Mouse (Mus musculus): ENCODE measurements at regions not wholly inside any gene's neighbourhood (a gene's known extent, or its start where the extent isn't known, plus 50 kb on each side); places are given as distances from the start of the nearest gene placed in this dataset.

GRCm38 (mm10) chr1:189584831-189585230, 103.1 kb downstream of the Cenpf start:
- 57% methylated on average over 3 of the region's 3 CpGs for WGBS
- Histone ChIP-seq H3K27me3 (ENCODE audit: control insufficient read depth, insufficient read depth, low read length) (no peaks in the 10 kb centered on the region), H3K27ac (ENCODE audit: low read length) (no peak overlapping the region), H3K4me1 (ENCODE audit: control insufficient read depth, insufficient read depth, low read length) (no peaks in the 10 kb centered on the region), H3K4me2 (replicated peaks; ENCODE audit: low read depth, low read length) (no peak overlapping the region), H3K9me3 (ENCODE audit: control insufficient read depth, low read depth, low read length) (no peaks in the 10 kb centered on the region), H3K9ac (replicated peaks; ENCODE audit: low read depth, low read length) (no peak overlapping the region), H3K4me3 (ENCODE audit: low read depth, low read length) (no peak overlapping the region), H3K36me3 (ENCODE audit: control insufficient read depth, insufficient read depth, low read length) (no peaks in the 10 kb centered on the region)
- ATAC-seq (ENCODE audit: insufficient number of reproducible peaks, insufficient read depth, low FRiP score, low read depth): no peak

- Histone ChIP-seq H3K36me3 (ENCODE audit: control insufficient read depth, insufficient read depth, low read length) (no peaks in the 10 kb centered on the region), H3K4me3 (ENCODE audit: low read depth, low read length) (no peak overlapping the region), H3K9ac (replicated peaks; ENCODE audit: low read depth, low read length) (no peak overlapping the region), H3K4me1 (ENCODE audit: control insufficient read depth, insufficient read depth, low read length) (no peaks in the 10 kb centered on the region), H3K4me2 (replicated peaks; ENCODE audit: low read depth, low read length) (no peak overlapping the region), H3K9me3 (ENCODE audit: control insufficient read depth, low read depth, low read length) (no peaks in the 10 kb centered on the region), H3K27ac (ENCODE audit: low read length) (no peak overlapping the region), H3K27me3 (ENCODE audit: control insufficient read depth, insufficient read depth, low read length) (no peaks in the 10 kb centered on the region)
- 77% methylated on average over 4 of the region's 4 CpGs for WGBS
- ATAC-seq (ENCODE audit: insufficient number of reproducible peaks, insufficient read depth, low FRiP score, low read depth): no peak
Measured at GRCm38 (mm10) chr1:189581427-189581826, 106.5 kb downstream of the Cenpf start.

GRCm38 (mm10) chr1:189579358-189579757, 108.5 kb downstream of the Cenpf start:
- WGBS: 66% methylated on average over 2 of the region's 2 CpGs
- H3K4me1 ChIP-seq (ENCODE audit: control insufficient read depth, insufficient read depth, low read length): no peaks in the 10 kb centered on the region
- no peaks in the 10 kb centered on the region for H3K36me3 ChIP-seq (ENCODE audit: control insufficient read depth, insufficient read depth, low read length)
- no peak overlapping the region for H3K9ac ChIP-seq (replicated peaks; ENCODE audit: low read depth, low read length)
- no peaks in the 10 kb centered on the region for H3K9me3 ChIP-seq (ENCODE audit: control insufficient read depth, low read depth, low read length)
- no peak overlapping the region for H3K4me2 ChIP-seq (replicated peaks; ENCODE audit: low read depth, low read length)
- no peak for ATAC-seq (ENCODE audit: insufficient number of reproducible peaks, insufficient read depth, low FRiP score, low read depth)
- H3K4me3 ChIP-seq (ENCODE audit: low read depth, low read length): no peak overlapping the region
- H3K27me3 ChIP-seq (ENCODE audit: control insufficient read depth, insufficient read depth, low read length): no peaks in the 10 kb centered on the region
- H3K27ac ChIP-seq (ENCODE audit: low read length): no peak overlapping the region

GRCm38 (mm10) chr1:189576311-189577002, 111.4 kb downstream of the Cenpf start:
- Histone ChIP-seq H3K36me3 (ENCODE audit: control insufficient read depth, insufficient read depth, low read length) (no peaks in the 10 kb centered on the region), H3K4me3 (ENCODE audit: low read depth, low read length) (no peak overlapping the region), H3K4me2 (replicated peaks; ENCODE audit: low read depth, low read length) (no peak overlapping the region), H3K9ac (replicated peaks; ENCODE audit: low read depth, low read length) (no peak overlapping the region), H3K9me3 (ENCODE audit: control insufficient read depth, low read depth, low read length) (no peaks in the 10 kb centered on the region), H3K27ac (ENCODE audit: low read length) (peak overlapping the region; percentile 33; the same call in 1 of the 2 replicates), H3K27me3 (ENCODE audit: control insufficient read depth, insufficient read depth, low read length) (no peaks in the 10 kb centered on the region), H3K4me1 (ENCODE audit: control insufficient read depth, insufficient read depth, low read length) (no peaks in the 10 kb centered on the region)
- WGBS: 42% methylated on average over 11 of the region's 11 CpGs
- no peak for ATAC-seq (ENCODE audit: insufficient number of reproducible peaks, insufficient read depth, low FRiP score, low read depth)

GRCm38 (mm10) chr1:189575525-189576240, 112.2 kb downstream of the Cenpf start:
- no peak for ATAC-seq (ENCODE audit: insufficient number of reproducible peaks, insufficient read depth, low FRiP score, low read depth)
- WGBS: 89% methylated on average over 10 of the region's 10 CpGs
- no peak overlapping the region for H3K27ac ChIP-seq (ENCODE audit: low read length)

GRCm38 (mm10) chr1:189566491-189566890, 121.4 kb downstream of the Cenpf start:
- no peak overlapping the region for H3K27ac ChIP-seq (ENCODE audit: low read length)
- WGBS: 25% methylated on average over 7 of the region's 7 CpGs
- no peak for ATAC-seq (ENCODE audit: insufficient number of reproducible peaks, insufficient read depth, low FRiP score, low read depth)
- H3K9ac ChIP-seq (replicated peaks; ENCODE audit: low read depth, low read length): no peak overlapping the region
- no peaks in the 10 kb centered on the region for H3K27me3 ChIP-seq (ENCODE audit: control insufficient read depth, insufficient read depth, low read length)
- no peak overlapping the region for H3K4me2 ChIP-seq (replicated peaks; ENCODE audit: low read depth, low read length)
- H3K36me3 ChIP-seq (ENCODE audit: control insufficient read depth, insufficient read depth, low read length): no peaks in the 10 kb centered on the region
- H3K4me3 ChIP-seq (ENCODE audit: low read depth, low read length): no peak overlapping the region
- H3K9me3 ChIP-seq (ENCODE audit: control insufficient read depth, low read depth, low read length): no peaks in the 10 kb centered on the region
- no peaks in the 10 kb centered on the region for H3K4me1 ChIP-seq (ENCODE audit: control insufficient read depth, insufficient read depth, low read length)

More at GRCm38 (mm10) chr1:189575525-189576240, 112.2 kb downstream of the Cenpf start:
- no peaks in the 10 kb centered on the region for H3K9me3 ChIP-seq (ENCODE audit: control insufficient read depth, low read depth, low read length)
- no peak overlapping the region for H3K9ac ChIP-seq (replicated peaks; ENCODE audit: low read depth, low read length)
- no peak overlapping the region for H3K4me2 ChIP-seq (replicated peaks; ENCODE audit: low read depth, low read length)
- no peak overlapping the region for H3K4me3 ChIP-seq (ENCODE audit: low read depth, low read length)
- no peaks in the 10 kb centered on the region for H3K27me3 ChIP-seq (ENCODE audit: control insufficient read depth, insufficient read depth, low read length)
- H3K4me1 ChIP-seq (ENCODE audit: control insufficient read depth, insufficient read depth, low read length): no peaks in the 10 kb centered on the region
- no peaks in the 10 kb centered on the region for H3K36me3 ChIP-seq (ENCODE audit: control insufficient read depth, insufficient read depth, low read length)

- no peak overlapping the region for H3K27ac ChIP-seq (ENCODE audit: low read length)
- no peaks in the 10 kb centered on the region for H3K27me3 ChIP-seq (ENCODE audit: control insufficient read depth, insufficient read depth, low read length)
- no peaks in the 10 kb centered on the region for H3K9me3 ChIP-seq (ENCODE audit: control insufficient read depth, low read depth, low read length)
- H3K4me3 ChIP-seq (ENCODE audit: low read depth, low read length): no peak overlapping the region
- H3K4me1 ChIP-seq (ENCODE audit: control insufficient read depth, insufficient read depth, low read length): 0 out of 2 replicates have a peak, but pooled peaks cover 4% of the 10 kb centered on the region
- no peak overlapping the region for H3K4me2 ChIP-seq (replicated peaks; ENCODE audit: low read depth, low read length)
- H3K9ac ChIP-seq (replicated peaks; ENCODE audit: low read depth, low read length): no peak overlapping the region
- ATAC-seq (ENCODE audit: insufficient number of reproducible peaks, insufficient read depth, low FRiP score, low read depth): no peak
- no peaks in the 10 kb centered on the region for H3K36me3 ChIP-seq (ENCODE audit: control insufficient read depth, insufficient read depth, low read length)
- 80% methylated on average over 12 of the region's 12 CpGs for WGBS
Measured at GRCm38 (mm10) chr1:189561831-189562230, 126.1 kb downstream of the Cenpf start.

- Histone ChIP-seq H3K27ac (ENCODE audit: low read length) (no peak overlapping the region), H3K36me3 (ENCODE audit: control insufficient read depth, insufficient read depth, low read length) (no peaks in the 10 kb centered on the region), H3K9ac (replicated peaks; ENCODE audit: low read depth, low read length) (no peak overlapping the region), H3K4me1 (ENCODE audit: control insufficient read depth, insufficient read depth, low read length) (0 out of 2 replicates have a peak, but pooled peaks cover 4% of the 10 kb centered on the region), H3K4me2 (replicated peaks; ENCODE audit: low read depth, low read length) (no peak overlapping the region), H3K27me3 (ENCODE audit: control insufficient read depth, insufficient read depth, low read length) (no peaks in the 10 kb centered on the region), H3K9me3 (ENCODE audit: control insufficient read depth, low read depth, low read length) (no peaks in the 10 kb centered on the region), H3K4me3 (ENCODE audit: low read depth, low read length) (no peak overlapping the region)
- no peak for ATAC-seq (ENCODE audit: insufficient number of reproducible peaks, insufficient read depth, low FRiP score, low read depth)
- 18% methylated on average over 10 of the region's 10 CpGs for WGBS
Measured at GRCm38 (mm10) chr1:189560576-189560975, 127.3 kb downstream of the Cenpf start.

Data from stomach, embryonic 14.5 days (tissue).